Mouse (Mus musculus): ENCODE measurements at regions not wholly inside any gene's neighbourhood (a gene's known extent, or its start where the extent isn't known, plus 50 kb on each side); places are given as distances from the start of the nearest gene placed in this dataset.
A peak's percentile ranks its signal among the peaks of the same experiment; 100 is the strongest.

GRCm38 (mm10) chr2:33962355-33963037 is 74.8 kb upstream of the Mvb12b start:
- Histone ChIP-seq H3K4me3 (replicated peaks; ENCODE audit: low read length) (no peak overlapping the region), H3K27ac (replicated peaks; ENCODE audit: low read depth, low read length) (no peak overlapping the region), H3K9me3 (ENCODE audit: control insufficient read depth, low read length) (no peaks in the 10 kb centered on the region), H3K9ac (ENCODE audit: low read depth, low read length, severe bottlenecking) (no peak overlapping the region), H3K4me1 (ENCODE audit: control insufficient read depth, insufficient read depth, low read length) (peaks cover 13% of the 10 kb centered on the region), H3K27me3 (ENCODE audit: control insufficient read depth, insufficient read depth, low read length) (no peaks in the 10 kb centered on the region), H3K4me2 (replicated peaks; ENCODE audit: low read depth, low read length, severe bottlenecking) (no peak overlapping the region), H3K36me3 (ENCODE audit: control insufficient read depth, insufficient read depth, low read length) (no peaks in the 10 kb centered on the region)
- TF ChIP-seq POLR2A (IDR thresholded peaks at IDR 0.05; ENCODE audit: borderline replicate concordance, extremely low read depth, insufficient read depth, insufficient read length) = no peak
- 78% methylated on average over 14 of the region's 14 CpGs for WGBS
- no peak for DNase-seq (ENCODE audit: low spot score)
- no peak for ATAC-seq (ENCODE audit: low FRiP score, low read depth)

- H3K27ac ChIP-seq (replicated peaks; ENCODE audit: low read depth, low read length) = no peak overlapping the region
- no peaks in the 10 kb centered on the region for H3K27me3 ChIP-seq (ENCODE audit: control insufficient read depth, insufficient read depth, low read length)
- no peaks in the 10 kb centered on the region for H3K36me3 ChIP-seq (ENCODE audit: control insufficient read depth, insufficient read depth, low read length)
- no peak overlapping the region for H3K4me3 ChIP-seq (replicated peaks; ENCODE audit: low read length)
- H3K4me2 ChIP-seq (replicated peaks; ENCODE audit: low read depth, low read length, severe bottlenecking) = no peak overlapping the region
- ATAC-seq (ENCODE audit: low FRiP score, low read depth) (no peak), DNase-seq (ENCODE audit: low spot score) (no peak)
- H3K4me1 ChIP-seq (ENCODE audit: control insufficient read depth, insufficient read depth, low read length) = peaks cover 6% of the 10 kb centered on the region
- no peak for TF ChIP-seq POLR2A (IDR thresholded peaks at IDR 0.05; ENCODE audit: borderline replicate concordance, extremely low read depth, insufficient read depth, insufficient read length)
- no peak overlapping the region for H3K9ac ChIP-seq (ENCODE audit: low read depth, low read length, severe bottlenecking)
- WGBS = 63% methylated on average over 2 of the region's 2 CpGs
- no peaks in the 10 kb centered on the region for H3K9me3 ChIP-seq (ENCODE audit: control insufficient read depth, low read length)
Observed at GRCm38 (mm10) chr2:33961566-33961965, 73.8 kb upstream of the Mvb12b start.

- TF ChIP-seq POLR2A (IDR thresholded peaks at IDR 0.05; ENCODE audit: borderline replicate concordance, extremely low read depth, insufficient read depth, insufficient read length) = no peak
- Histone ChIP-seq H3K27me3 (ENCODE audit: control insufficient read depth, insufficient read depth, low read length) (no peaks in the 10 kb centered on the region), H3K4me2 (replicated peaks; ENCODE audit: low read depth, low read length, severe bottlenecking) (no peak overlapping the region), H3K36me3 (ENCODE audit: control insufficient read depth, insufficient read depth, low read length) (no peaks in the 10 kb centered on the region), H3K4me3 (replicated peaks; ENCODE audit: low read length) (no peak overlapping the region), H3K4me1 (ENCODE audit: control insufficient read depth, insufficient read depth, low read length) (no peaks in the 10 kb centered on the region), H3K9ac (ENCODE audit: low read depth, low read length, severe bottlenecking) (no peak overlapping the region), H3K27ac (replicated peaks; ENCODE audit: low read depth, low read length) (no peak overlapping the region), H3K9me3 (ENCODE audit: control insufficient read depth, low read length) (no peaks in the 10 kb centered on the region)
- 50% methylated on average over 6 of the region's 6 CpGs for WGBS
- no peak for ATAC-seq (ENCODE audit: low FRiP score, low read depth)
- peak; percentile 25 for DNase-seq (ENCODE audit: low spot score)
Observed at GRCm38 (mm10) chr2:33957754-33958153, 70.0 kb upstream of the Mvb12b start.

GRCm38 (mm10) chr2:33944301-33944700 is 56.6 kb upstream of the Mvb12b start:
- Histone ChIP-seq H3K27ac (replicated peaks; ENCODE audit: low read depth, low read length) (no peak overlapping the region), H3K4me1 (ENCODE audit: control insufficient read depth, insufficient read depth, low read length) (0 out of 2 replicates have a peak, but pooled peaks cover 2% of the 10 kb centered on the region), H3K36me3 (ENCODE audit: control insufficient read depth, insufficient read depth, low read length) (no peaks in the 10 kb centered on the region), H3K9me3 (ENCODE audit: control insufficient read depth, low read length) (no peaks in the 10 kb centered on the region), H3K27me3 (ENCODE audit: control insufficient read depth, insufficient read depth, low read length) (no peaks in the 10 kb centered on the region), H3K9ac (ENCODE audit: low read depth, low read length, severe bottlenecking) (no peak overlapping the region), H3K4me3 (replicated peaks; ENCODE audit: low read length) (no peak overlapping the region), H3K4me2 (replicated peaks; ENCODE audit: low read depth, low read length, severe bottlenecking) (no peak overlapping the region)
- ATAC-seq (ENCODE audit: low FRiP score, low read depth) (no peak), DNase-seq (ENCODE audit: low spot score) (no peak)
- TF ChIP-seq POLR2A (IDR thresholded peaks at IDR 0.05; ENCODE audit: borderline replicate concordance, extremely low read depth, insufficient read depth, insufficient read length) = no peak
- 89% methylated on average over 3 of the region's 3 CpGs for WGBS

GRCm38 (mm10) chr2:33942085-33942484 is 54.3 kb upstream of the Mvb12b start:
- no peak for TF ChIP-seq POLR2A (IDR thresholded peaks at IDR 0.05; ENCODE audit: borderline replicate concordance, extremely low read depth, insufficient read depth, insufficient read length)
- H3K4me3 ChIP-seq (replicated peaks; ENCODE audit: low read length) = no peak overlapping the region
- H3K9ac ChIP-seq (ENCODE audit: low read depth, low read length, severe bottlenecking) = no peak overlapping the region; the same call in 1 of the 2 replicates
- H3K4me1 ChIP-seq (ENCODE audit: control insufficient read depth, insufficient read depth, low read length) = 0 out of 2 replicates have a peak, but pooled peaks cover 2% of the 10 kb centered on the region
- ATAC-seq (ENCODE audit: low FRiP score, low read depth) (no peak), DNase-seq (ENCODE audit: low spot score) (no peak)
- no peaks in the 10 kb centered on the region for H3K27me3 ChIP-seq (ENCODE audit: control insufficient read depth, insufficient read depth, low read length)
- WGBS = 66% methylated on average over 2 of the region's 2 CpGs
- no peaks in the 10 kb centered on the region for H3K36me3 ChIP-seq (ENCODE audit: control insufficient read depth, insufficient read depth, low read length)
- H3K27ac ChIP-seq (replicated peaks; ENCODE audit: low read depth, low read length) = no peak overlapping the region
- H3K9me3 ChIP-seq (ENCODE audit: control insufficient read depth, low read length) = no peaks in the 10 kb centered on the region
- H3K4me2 ChIP-seq (replicated peaks; ENCODE audit: low read depth, low read length, severe bottlenecking) = no peak overlapping the region
